Mouse (Mus musculus) adrenal gland, adult 8-10 months (tissue): ENCODE results near the gene Gm20388. TPM values are rescaled to one million over a fixed set of nuclear protein-coding genes. Genes with fewer than 3 reads are reported as not detected.

Experiments
- DNase-seq: peaks from one replicate; pipeline ENCODE4 v3.0.0; 2022
- total RNA-seq, 4 experiments: library from RNA; stranded (reverse); gene quantifications; 2 replicates each; pipeline ENCODE4 v1.2.4; 2022

The Gm20388 gene
- total RNA-seq, 4 experiments from 2014 or later, result 1.7 to 16.9 (median 5.8) TPM

DNA sequence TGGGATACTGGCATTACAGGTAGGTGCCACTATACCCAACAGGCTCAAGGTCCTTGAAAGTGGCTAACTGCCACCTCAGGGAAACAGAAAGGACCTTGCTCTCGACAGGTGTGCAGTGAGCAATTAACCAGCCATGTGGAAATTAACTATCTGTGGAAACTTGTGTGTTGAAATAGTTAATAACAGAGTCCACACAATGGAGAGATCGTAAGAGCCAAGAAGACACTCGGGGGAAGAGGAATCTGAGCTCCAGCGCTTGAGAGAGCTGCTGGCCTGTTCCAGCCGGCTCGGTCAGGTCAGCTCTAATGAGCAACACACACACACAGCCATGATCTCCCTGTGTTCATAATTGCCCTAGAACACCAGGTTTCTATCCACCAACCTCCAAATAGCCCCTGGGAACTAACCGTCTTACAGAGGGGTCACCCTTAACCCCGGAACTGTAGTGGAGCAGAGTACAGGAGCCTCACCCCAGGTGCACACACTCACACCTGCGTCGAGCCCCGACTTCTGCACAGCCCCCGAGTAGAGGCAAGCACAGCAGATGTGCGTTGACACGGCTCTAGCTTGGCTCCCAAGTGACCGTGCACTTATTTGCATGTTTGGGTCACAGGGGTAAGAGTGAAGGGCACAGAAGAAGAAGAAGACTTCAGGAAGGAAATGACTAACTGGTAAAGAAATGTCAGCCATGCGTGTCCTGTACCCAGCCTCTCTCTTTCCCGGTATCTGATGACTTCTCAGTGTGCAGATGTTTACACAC, 814.4 kb downstream of the Gm20388 start:
- no peak for DNase-seq

DNA sequence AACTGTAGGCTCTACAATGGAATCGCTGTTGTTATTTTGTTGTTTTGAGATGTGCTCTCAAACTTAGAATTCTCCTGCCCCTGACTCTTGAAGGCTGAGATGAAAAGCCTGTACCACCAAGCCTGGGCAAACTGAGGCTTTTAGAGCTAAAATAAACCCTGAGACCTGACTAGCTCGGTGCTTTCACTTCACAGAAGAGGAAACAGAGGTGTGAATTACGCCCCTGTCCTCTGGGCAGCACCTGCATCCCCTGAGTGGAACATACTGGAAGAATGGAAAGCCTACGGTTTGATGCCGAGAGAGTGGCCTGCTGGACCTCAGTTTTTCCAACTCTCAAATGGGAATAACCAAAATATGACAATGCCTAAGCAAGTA, 814.9 kb downstream of the Gm20388 start:
- DNase-seq, result no peak

DNA sequence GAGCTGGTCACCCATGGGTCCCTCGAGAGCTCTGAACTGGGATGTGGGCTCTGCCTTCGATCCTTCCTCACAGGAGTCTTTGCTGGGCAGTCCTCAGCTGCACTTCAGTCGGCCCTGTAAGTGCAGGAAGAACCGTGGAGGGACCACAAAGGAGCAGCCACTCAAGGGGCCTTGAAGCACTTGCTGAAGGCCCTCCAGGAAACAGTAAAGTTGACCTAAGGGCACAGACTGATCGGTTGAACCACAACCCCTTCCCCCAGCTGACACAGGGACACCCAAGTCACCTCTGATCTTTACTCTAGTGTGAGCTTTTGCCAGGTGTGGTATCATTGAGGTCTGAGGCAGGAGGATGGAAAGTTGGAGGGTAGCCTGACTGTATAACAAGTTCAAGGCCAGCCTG, 815.4 kb downstream of the Gm20388 start:
- no peak for DNase-seq

DNA sequence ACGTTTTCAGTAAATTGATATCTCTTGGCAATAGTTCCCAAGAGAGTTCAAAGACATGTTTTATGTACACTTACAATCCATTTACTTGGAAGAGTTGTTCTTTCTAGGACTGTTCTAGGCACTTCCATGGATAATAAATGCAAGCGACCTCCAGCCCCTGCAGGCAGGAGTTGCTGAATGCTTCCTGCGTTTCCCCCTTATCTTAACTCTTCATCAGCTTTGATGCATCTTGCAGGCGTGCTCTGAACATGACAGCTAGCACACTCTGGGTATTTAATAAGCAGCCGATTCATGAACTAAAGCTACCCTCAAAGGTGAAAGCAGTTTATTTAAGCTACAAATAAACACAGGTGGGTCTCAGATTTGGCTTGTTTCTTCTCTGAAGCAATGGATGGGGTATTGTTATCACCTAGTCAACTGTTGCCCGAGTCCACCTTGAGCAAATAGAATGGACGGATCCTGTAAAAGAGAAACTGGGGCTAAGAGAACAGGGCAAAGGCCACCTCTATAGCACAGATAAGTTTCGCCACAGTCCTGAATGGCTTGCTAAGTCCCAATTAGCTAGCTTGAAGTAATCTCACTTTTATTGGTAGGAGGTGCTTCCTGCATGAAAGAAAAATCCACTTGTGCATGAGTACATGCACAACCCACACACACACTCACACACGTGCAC, 818.0 kb downstream of the Gm20388 start:
- DNase-seq, result no peak

DNA sequence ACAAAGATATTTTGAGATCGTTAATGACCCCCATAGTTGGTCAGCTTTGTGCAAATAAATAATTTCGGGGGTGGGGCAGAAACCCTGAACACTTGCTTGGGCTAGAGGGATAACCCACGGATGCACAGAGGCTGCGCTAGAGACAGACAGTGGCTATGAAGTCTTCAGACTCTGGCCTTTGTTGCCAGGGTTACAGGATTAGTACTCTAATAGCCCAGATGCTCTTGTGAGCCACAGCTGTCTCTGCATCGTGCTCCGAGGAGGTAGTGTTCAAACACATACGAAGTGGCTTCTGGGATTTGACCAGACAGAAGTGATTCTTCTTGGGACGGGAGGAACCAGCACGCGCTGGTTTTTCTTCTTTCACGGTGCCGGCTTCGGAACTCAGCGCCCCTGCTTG, 820.9 kb downstream of the Gm20388 start:
- no peak for DNase-seq

DNA sequence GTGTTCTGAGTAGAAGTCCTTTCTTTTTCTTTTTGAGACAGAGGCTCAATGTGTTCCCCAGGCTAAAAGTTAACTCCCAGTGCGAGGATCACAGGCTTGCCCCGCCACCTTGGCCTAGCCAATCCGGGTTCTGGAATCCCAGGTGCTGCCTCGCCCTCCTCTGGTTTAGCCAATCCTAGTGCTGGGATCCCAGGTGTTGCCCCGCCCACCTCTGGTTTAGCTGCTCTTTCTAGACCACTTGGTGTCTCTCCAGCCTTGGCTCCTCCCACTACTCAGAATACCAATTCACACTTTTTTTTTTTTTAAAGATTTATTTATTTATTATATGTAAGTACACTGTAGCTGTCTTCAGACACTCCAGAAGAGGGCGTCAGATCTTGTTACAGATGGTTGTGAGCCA, 821.4 kb downstream of the Gm20388 start:
- DNase-seq, result no peak

DNA sequence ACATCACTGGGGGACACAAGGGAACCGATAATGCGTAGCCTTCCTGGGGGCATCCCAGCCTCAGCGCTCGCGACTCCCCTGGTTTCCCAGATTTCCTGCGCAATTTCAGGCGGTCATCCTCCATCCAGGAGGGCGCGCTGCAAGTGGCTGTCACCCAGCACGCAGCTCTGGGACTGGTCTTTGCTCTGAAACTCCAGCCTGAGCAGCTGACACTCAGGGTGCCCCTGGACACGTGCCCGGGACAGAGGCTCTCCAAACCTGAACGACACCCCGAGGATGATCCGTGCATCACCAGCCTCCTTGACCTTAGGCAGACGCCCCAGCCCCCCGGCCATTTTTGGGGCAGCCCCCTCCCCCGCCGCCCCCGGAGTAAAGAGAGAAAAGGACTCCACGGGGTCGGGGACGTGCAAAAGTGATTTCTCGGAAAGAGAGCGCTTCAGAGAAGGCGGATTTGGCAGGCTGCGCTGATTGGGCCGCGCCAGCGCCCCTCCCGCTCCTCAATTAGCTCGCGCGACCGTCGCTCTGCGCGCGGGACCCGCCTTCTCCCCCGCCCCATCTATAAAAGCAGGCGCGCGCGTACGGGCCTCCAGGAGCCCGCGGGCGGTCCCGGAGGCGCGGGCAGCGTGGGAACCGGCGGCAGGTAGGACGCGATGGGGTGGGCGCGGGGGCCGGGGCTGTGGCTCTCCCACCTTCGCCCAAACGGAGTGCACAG, 825.3 kb downstream of the Gm20388 start, which contains the start of gene Irf8:
TSS of gene Irf8 (plus strand) at position 589 of the 712 bp plus-strand sequence.
- DNase-seq, result peak; percentile 84

DNA sequence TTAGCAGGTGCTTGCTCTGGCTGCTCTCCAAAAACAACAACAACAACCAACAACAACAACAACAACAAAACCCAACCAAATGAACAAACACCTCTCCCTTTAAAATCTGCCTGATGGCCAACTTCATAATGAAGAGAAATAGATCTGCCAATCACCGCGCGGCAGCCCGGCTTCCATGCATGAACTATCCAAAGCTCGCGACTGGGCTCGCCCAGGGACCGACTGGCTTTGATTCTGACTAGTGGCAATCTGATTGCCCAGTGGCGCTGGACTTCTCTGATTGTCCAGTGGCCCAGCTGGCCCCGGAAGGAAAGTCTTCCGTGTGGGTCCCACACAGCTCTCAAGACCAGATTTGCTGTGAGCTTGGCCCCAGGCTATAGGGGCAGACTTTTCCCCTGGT, 825.8 kb downstream of the Gm20388 start:
- no peak for DNase-seq

DNA sequence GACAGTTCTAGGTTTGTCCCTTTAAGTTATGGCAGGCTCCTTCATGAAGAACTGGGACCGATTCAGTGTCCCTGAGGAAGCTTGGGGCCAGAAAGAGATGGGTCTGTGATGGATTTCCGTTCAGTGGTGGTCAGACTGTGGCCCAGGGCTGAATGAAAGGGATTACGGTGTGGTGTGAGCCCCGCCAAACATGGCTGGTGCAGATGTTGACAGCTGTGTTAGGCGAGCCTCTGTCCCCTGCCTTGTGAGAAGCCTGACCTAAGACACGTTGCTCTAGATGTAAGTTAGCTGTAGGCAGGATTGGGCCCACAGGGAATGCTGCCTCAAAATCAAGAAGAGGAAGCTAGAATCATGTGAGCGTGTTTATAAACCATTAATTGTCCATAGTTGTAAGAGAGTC, 826.5 kb downstream of the Gm20388 start:
- no peak for DNase-seq

DNA sequence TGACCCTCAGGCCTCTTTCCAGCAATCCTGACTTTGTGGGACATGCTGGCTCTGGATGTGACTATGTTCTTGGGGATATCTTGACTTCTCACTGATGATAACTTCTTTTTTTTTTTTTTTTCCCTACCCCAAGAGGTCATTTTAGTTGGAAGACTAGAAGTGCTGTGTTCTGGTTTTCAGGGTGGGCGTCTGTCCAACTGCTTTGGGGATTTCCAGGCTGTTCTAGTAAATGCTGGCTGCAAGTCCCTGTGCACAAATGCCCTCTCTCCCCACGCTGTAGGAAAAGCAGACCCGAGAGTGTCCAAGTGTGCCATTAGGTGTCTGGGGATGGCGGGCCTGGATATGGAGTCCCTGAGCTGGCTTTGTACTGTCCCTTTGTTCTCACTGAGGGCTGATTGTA, 828.1 kb downstream of the Gm20388 start:
- no peak for DNase-seq

DNA sequence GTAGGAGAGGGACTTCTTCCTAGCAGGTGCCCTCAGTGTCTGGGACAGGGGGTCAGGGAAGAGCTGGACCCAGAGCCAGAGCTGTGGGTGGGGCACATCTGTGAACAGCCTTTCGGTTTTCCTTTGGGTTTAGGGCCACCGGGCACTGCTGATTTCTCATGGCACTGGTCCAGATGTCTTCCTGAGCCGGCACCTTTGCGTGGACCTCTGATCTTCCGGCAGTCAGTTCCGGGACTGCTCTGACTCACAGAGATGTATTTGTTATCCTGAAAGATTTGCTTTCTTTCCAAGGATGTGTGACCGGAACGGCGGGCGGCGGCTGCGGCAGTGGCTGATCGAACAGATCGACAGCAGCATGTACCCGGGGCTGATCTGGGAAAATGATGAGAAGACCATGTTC, 828.9 kb downstream of the Gm20388 start:
- peak; percentile 63 for DNase-seq

DNA sequence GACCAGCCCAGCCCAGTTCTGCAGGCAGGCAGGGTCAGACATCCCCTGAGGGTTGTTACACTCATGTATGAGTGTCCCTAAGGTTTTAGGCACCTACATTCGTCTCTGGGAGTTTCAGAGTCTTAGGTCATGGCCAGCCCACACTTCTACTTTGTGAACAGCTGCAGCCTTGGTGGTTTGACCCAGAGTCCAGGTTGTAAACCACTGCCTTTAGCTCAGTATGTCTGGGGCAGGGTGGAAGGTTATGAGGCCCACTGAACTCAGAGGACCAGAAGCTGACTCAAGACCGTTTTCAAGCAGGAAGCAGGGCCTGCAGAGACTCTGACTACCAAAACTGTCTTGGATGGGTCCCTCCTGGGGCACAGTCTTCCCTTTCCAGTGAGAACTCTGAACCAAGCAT, 829.9 kb downstream of the Gm20388 start:
- DNase-seq, result no peak

DNA sequence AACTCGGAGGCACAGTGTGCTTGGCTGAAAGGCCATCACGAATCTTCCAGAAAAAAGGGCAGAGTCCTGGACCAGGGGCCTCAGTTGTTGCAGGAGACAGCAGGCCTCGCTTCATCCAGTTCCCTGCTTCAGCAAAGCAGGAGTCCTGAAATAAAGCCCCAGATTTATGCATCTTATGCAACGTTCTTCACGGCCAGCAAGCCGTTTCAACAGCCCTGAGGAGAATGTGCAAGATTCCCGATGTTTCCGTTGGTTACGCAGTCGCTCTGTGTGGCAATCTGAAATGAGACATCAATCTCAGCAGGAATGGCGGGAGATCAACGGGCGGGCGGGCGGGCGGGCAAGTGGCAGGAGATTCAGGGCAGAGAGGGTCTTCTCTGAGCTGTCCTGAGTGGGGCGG, 830.4 kb downstream of the Gm20388 start:
- DNase-seq, result no peak

DNA sequence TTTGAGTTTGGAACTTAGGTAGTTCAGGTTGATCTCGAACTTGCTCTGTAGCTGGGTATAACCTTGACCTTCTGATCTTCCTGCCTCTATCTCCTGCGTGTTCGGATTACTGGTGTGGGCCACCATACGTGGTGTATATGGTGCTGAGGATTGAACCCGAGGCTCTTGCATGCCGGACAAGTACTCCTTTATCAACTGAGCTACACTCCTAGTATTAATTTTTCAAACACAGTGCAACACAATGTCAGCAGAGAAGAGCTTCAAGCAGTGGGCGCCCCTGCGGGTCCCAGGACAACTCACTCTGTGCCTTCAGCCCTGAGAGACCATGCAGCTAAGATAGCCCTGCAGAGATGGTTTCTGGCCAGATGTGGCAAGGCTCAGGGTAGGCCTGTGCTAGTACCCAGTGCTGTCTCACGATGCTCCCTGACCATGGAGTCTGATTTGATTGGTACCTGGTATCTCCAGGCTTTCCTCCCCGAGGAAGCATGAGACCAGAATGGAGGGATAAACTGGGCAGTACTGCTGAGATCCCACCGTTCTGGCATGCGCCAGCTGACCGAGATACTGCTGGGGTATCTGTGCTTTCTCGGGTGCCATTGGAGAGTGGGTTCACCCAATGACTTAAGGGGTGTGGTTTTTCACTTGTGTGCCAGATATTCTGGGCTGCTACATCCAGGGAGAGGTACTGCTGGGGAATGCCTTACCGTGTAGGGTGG, 831.3 kb downstream of the Gm20388 start:
- DNase-seq, result no peak

DNA sequence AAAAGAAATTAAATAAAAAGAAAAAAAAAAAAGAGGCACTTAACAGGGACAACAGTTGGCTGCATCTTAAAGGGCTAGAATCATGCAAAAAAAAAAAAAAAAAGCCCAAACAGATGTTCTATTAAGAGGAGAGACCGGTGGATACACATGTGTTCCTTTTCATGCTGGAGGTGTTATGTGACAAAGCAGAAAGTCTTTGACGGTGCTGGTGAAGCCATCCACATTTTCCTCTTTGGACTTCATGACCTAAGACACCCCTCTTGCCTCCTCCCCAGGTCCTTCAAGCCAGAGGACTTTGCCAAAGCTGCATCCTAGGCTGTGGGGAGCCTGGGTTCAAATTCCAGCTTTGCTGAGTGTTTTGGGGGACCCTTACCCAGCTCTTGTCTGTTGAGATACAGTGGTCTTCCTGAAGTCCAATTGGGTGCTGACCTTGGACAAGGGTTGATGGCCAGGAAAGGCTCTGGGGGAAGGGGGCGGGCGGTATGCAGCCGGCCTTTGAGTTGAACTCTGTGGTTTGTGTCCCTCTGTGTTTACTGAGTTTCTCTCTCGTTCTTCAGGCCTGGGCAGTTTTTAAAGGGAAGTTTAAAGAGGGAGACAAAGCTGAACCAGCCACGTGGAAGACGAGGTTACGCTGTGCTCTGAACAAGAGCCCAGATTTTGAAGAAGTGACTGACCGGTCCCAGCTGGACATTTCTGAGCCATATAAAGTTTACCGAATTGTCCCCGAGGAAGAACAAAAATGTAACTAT, 832.7 kb downstream of the Gm20388 start:
- DNase-seq, result no peak

DNA sequence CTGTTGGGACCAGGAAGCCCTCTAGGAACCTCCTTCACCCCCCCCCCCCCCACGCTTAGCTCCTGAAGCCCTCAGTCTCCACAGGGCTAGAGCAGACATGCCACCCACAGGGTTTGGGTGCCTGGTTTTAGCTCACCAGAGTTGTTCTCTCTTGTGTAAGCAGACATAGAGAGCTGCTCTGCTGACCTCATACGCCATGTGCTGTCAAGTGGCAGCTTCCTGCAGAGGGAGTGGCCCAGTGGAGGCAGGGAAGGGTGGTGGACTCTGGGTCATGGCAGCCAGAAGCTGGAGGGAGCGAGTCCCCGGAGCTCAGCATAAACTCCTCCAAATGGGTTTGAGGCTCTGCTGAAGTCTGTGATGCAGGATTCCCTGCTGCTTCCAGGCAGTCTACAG, 833.3 kb downstream of the Gm20388 start:
- DNase-seq, result no peak

DNA sequence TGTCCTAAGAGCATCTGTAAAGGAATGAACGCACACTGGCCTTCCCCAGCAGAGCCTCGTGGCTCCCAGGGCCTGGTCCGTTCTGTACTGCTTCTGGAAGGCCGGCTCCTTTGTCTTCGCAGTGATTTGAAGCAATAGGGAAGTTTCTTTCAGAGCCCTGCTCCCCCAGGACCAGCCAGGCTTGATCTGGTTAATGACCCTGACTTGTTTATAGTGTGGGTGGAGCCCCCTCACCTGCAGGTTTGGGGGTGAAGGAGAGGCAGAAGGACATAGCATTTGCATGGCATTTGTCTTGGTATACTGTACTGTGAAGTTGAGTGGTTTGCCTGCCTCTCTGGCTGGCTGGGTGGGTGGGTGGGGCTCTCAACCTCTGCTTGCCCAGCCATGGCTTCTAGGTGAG, 833.8 kb downstream of the Gm20388 start:
- no peak for DNase-seq

DNA sequence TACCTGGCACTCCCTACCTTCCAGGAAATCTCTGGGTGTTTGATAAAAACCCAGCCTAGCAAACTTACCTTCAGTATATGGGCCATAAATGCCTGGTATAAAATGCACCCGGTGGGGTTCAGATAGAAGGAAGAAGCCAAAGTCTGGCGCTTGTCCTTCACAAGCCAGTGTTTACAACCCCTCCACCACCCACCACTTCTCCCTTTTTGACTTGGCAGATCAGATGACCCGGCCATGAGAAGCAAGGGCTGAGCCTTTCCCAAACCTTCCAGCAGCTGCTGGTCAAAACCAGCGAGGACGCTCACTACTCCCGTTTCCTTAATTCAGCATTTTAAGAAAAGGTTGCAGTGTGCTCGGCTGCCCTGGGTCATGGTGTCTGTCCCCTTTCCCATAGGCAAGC, 834.6 kb downstream of the Gm20388 start:
- DNase-seq, result no peak

DNA sequence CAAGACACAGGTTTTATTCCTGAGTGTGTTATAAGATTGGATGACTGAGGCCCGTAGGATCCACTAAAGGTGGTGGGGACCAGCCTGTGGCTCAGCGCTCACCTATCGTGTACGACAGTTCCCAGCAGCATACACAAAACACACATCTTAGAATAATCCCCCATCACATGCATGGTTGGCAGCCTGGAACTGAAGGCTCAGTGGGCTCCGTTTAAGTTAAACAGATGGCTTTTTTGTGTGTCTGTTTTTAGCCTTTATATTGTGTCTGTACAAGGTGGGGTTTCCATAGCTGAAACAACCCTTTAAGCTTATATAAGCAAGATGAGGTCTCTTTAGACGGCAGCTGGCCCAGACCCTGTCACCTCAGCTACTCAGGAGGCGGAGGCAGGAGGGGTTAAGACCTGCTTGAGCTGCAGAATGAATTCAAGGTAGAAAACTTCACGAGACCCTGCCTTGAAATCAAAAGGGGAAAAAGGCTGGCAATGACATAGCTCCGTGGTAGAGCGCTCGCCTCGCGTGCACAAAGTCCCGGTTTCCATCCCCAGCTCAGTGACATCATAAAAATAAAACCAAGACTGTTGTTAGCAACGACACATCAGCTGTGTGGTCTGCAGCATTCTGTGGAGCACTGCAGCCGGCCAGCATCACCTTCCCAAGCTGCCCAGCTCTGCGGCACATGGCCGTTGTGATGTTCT, 835.5 kb downstream of the Gm20388 start:
- no peak for DNase-seq

DNA sequence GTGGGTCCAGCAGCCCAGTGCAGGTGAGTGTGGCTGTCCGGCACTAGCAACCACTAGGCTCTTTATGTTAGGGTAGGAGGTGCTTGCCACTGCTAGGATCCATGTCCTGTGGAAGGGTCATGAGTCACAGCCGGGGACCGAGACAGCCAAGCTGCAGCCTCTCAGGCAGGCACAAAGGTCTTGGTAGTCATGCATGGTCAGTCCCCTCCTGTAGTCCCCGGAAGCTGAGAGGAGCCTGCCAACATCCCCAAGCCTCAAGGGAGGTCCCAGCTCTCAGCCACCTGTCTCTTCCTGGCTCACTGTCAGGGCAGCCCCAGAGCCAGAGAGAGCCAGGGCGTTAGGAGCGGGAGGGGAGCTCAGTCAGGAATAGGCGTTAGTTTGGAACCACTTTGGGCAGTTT, 836.6 kb downstream of the Gm20388 start:
- no peak for DNase-seq

DNA sequence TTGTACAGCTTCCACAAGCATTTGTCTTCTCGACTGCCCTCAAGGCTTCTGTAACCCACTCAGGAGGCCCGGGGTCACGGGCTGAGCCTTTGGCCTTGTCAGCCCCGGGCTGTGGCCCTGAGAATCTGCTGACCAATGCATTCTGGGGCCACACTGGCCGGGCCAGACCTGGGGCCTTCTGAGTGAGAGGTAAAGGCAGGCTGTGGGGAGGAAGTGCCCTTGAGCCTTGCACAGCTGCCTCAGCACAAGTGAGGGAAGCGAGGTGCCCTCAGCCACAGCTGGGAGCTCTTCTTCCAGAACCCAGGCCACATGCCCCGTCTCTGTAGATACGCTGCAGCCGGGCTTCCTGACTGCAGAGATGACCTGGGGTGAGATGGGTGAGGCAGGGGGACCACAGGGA, 840.0 kb downstream of the Gm20388 start:
- DNase-seq, result peak; percentile 87
